Mouse (Mus musculus) neural tube, embryonic 11.5 days (tissue): ENCODE data around the gene Tes3-ps. TPM values are rescaled to one million over a fixed set of nuclear protein-coding genes. Genes with fewer than 3 reads are reported as not detected.

ENCODE experiments used
- ATAC-seq: fragments of 200-750 bp; cut with Nextera tagmentation; 2 replicates; pipeline ENCODE4 v1.8.0; 2017; ENCODE audit warnings: moderate number of reproducible peaks, mild to moderate bottlenecking, moderate TSS enrichment, moderate library complexity; ENCODE audit not compliant: insufficient read depth, low FRiP score, low TSS enrichment
- DNase-seq: peaks from one replicate; pipeline ENCODE4 v3.0.0-alpha.2; 2015; ENCODE audit warnings: low spot score
- H3K27ac ChIP-seq: fragments of 300-500 bp; sonication (generic); 2 replicates; pipeline ENCODE4 v1.5.1; 2014; ENCODE audit warnings: low read depth, mild to moderate bottlenecking, low read length
- H3K27me3 ChIP-seq: fragments of 300-500 bp; sonication (generic); 2 replicates; pipeline ENCODE4 v1.6.1; 2014; ENCODE audit warnings: mild to moderate bottlenecking, low read length, mixed read lengths; ENCODE audit not compliant: control insufficient read depth, insufficient read depth
- H3K36me3 ChIP-seq: fragments of 300-500 bp; sonication (generic); 2 replicates; pipeline ENCODE4 v1.6.1; 2014; ENCODE audit warnings: mild to moderate bottlenecking, low read length, moderate library complexity, mixed read lengths; ENCODE audit not compliant: control insufficient read depth, insufficient read depth
- H3K4me1 ChIP-seq: fragments of 300-500 bp; sonication (generic); 2 replicates; pipeline ENCODE4 v1.6.1; 2014; ENCODE audit warnings: low read length, mixed read lengths; ENCODE audit not compliant: control insufficient read depth, insufficient read depth
- H3K4me2 ChIP-seq: fragments of 300-500 bp; sonication (generic); 2 replicates; pipeline ENCODE4 v1.6.1; 2014; ENCODE audit warnings: low read depth, mild to moderate bottlenecking, moderate library complexity
- H3K4me3 ChIP-seq: fragments of 300-500 bp; sonication (generic); 2 replicates; pipeline ENCODE4 v1.5.1; 2014; ENCODE audit warnings: low read depth, low read length
- H3K9ac ChIP-seq: fragments of 300-500 bp; sonication (generic); 2 replicates; pipeline ENCODE4 v1.6.1; 2014; ENCODE audit warnings: mild to moderate bottlenecking, low read length
- H3K9me3 ChIP-seq: fragments of 300-500 bp; sonication (generic); 2 replicates; pipeline ENCODE4 v1.6.1; 2016; ENCODE audit warnings: low read length; ENCODE audit not compliant: control insufficient read depth
- WGBS: fragments of 180-500 bp; shearing (Covaris S2); extraction: QIAGEN DNeasy Blood & Tissue Kit; methylation state at CpG from one replicate; pipeline ENCODE4 v1.1.7; 2014; 5-methylcytosine and 5-hydroxymethylcytosine counted together
- polyA plus RNA-seq: library from polyadenylated mRNA; unstranded; fragments of >200 nt; fragmentation: Nextera tagmentation; extraction: Ambion mirVana; gene quantifications from 2 replicates; pipeline ENCODE4 v1.2.1, GENCODE M21; 2014

Gene Tes3-ps
- polyA plus RNA-seq, 1 experiment from 2014 or later, result 0.61 TPM

DNA sequence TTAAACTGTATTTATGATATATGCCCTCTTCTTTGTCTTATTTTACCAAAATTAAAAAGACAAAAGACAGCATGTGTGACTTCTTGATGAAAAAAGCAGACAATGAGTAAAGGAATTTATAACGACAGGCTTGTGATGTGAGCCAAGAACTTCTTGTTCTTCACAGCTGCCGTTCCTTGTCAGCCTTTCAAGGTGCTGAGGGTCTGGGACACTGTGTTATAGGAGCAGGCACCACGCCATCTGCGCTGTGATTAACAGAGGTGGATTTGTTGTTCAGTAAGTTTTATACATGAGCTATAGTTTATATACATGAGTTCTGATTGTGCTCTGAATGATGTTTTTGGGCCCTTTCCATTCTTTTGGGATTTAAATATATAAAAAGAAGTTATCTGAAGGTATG is 13.7 kb upstream of the Tes3-ps start:
- H3K27ac ChIP-seq, result no peak overlapping the region
- no peaks in the 10 kb centered on the region for H3K9me3 ChIP-seq
- H3K4me1 ChIP-seq, result no peaks in the 10 kb centered on the region
- WGBS, result 85% methylated on average over 4 of the region's 4 CpGs
- H3K9ac ChIP-seq, result no peak overlapping the region
- H3K4me2 ChIP-seq, result no peak overlapping the region
- no peaks in the 10 kb centered on the region for H3K27me3 ChIP-seq
- no peak overlapping the region for H3K4me3 ChIP-seq
- no peaks in the 10 kb centered on the region for H3K36me3 ChIP-seq
- no peak for DNase-seq
- ATAC-seq, result no peak

- H3K9me3 ChIP-seq, result no peaks in the 10 kb centered on the region
- H3K4me3 ChIP-seq, result no peak overlapping the region
- ATAC-seq (no peak), DNase-seq (no peak)
- H3K9ac ChIP-seq, result no peak overlapping the region
- no peak overlapping the region for H3K27ac ChIP-seq
- no peaks in the 10 kb centered on the region for H3K4me1 ChIP-seq
- 82% methylated on average over 2 of the region's 2 CpGs for WGBS
- H3K27me3 ChIP-seq, result no peaks in the 10 kb centered on the region
- no peak overlapping the region for H3K4me2 ChIP-seq
- H3K36me3 ChIP-seq, result no peaks in the 10 kb centered on the region
These were observed 13.1 kb upstream of the Tes3-ps start for GRCm38 (mm10) chr13:49480057-49480456.

DNA sequence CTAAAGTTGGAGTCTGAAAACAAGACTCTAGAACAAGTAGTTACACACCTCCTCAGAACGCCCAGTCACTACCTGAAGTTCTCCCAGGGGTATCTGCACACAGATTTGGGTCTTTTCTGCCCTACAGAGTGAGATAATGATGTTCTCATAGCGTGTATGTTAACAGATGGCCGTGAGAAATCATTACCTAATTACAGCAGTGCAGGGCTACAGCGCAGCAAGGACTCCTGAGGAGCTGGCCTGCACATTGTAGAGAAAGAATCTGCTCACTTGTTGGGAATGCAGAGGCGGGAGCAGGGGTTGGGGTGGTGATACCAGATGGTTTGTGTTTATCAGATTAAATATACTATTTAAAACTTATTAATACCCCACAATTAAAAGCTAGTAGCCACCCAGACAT is 12.6 kb upstream of the Tes3-ps start:
- no peak overlapping the region for H3K4me3 ChIP-seq
- H3K4me2 ChIP-seq, result no peak overlapping the region
- no peaks in the 10 kb centered on the region for H3K36me3 ChIP-seq
- H3K27ac ChIP-seq, result no peak overlapping the region
- H3K9me3 ChIP-seq, result no peaks in the 10 kb centered on the region
- WGBS, result 69% methylated on average over 5 of the region's 5 CpGs
- H3K9ac ChIP-seq, result no peak overlapping the region
- H3K4me1 ChIP-seq, result no peaks in the 10 kb centered on the region
- H3K27me3 ChIP-seq, result no peaks in the 10 kb centered on the region
- no peak for ATAC-seq
- DNase-seq, result no peak

- Histone ChIP-seq H3K27ac (no peak overlapping the region), H3K27me3 (no peaks in the 10 kb centered on the region), H3K4me3 (no peak overlapping the region), H3K4me2 (no peak overlapping the region), H3K9me3 (no peaks in the 10 kb centered on the region), H3K9ac (no peak overlapping the region), H3K36me3 (no peaks in the 10 kb centered on the region), H3K4me1 (no peaks in the 10 kb centered on the region)
- DNase-seq (no peak), ATAC-seq (no peak)
- 83% methylated on average over 5 of the region's 5 CpGs for WGBS
These were observed 7.7 kb upstream of the Tes3-ps start for GRCm38 (mm10) chr13:49485388-49485787.

- no peaks in the 10 kb centered on the region for H3K9me3 ChIP-seq
- DNase-seq, result no peak
- H3K4me2 ChIP-seq, result no peak within 1 kb of the TSS
- H3K9ac ChIP-seq, result no peak within 1 kb of the TSS
- 63% methylated on average over 4 of the region's 4 CpGs for WGBS
- no peak for ATAC-seq
- H3K4me1 ChIP-seq, result no peaks in the 10 kb centered on the region
- no peak within 1 kb of the TSS for H3K4me3 ChIP-seq
- H3K27me3 ChIP-seq, result no peaks in the 10 kb centered on the region
- H3K27ac ChIP-seq, result no peak within 1 kb of the TSS
- H3K36me3 ChIP-seq, result no peaks in the 10 kb centered on the region
These were observed 11.4 kb downstream of the Tes3-ps start, which contains the start of gene Ecm2 for GRCm38 (mm10) chr13:49504510-49504909. TSS of gene Ecm2 (plus strand) at chr13:49504810.

DNA sequence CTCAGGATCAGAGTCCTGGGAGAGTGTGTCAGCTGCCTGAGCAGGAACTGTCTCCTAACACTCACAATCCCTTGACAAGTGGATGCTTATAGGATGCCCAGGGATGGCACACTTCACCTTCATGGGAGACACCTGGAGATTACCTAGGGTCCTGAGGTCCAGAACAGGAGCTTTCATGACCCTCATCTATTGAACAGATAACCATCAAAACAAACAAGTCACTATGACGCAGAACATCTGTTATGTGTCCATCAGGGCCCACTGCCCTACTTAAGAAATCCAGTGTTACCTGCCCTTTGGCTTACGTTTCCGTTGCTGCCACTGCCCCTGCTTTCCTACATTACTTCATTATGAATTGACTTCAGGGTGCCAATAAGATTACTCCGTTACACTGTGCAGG is 12.7 kb downstream of the Tes3-ps start:
- no peak overlapping the region for H3K4me3 ChIP-seq
- 91% methylated on average over 4 of the region's 4 CpGs for WGBS
- no peak for ATAC-seq

DNA sequence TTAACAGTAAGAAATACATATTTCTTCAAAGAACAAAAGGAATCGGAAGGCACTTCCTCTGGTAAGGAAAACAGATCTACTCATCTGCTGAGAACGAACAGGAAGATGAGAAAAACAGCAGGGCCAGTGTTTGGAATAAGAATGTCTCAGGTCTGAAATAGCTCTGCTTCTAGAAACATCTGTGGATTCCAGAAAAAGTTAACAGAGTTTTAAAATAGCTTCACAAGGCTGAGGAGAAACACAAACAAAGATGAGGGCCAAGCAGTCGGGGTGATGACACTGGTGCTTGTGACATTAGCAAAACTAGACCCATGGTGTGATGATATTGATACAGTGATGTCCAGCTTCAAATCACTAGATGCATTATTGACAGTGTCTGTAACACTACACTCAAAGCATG is 14.1 kb downstream of the Tes3-ps start:
- no peaks in the 10 kb centered on the region for H3K9me3 ChIP-seq
- H3K4me3 ChIP-seq, result no peak overlapping the region
- H3K4me1 ChIP-seq, result no peaks in the 10 kb centered on the region
- no peak overlapping the region for H3K9ac ChIP-seq
- H3K36me3 ChIP-seq, result no peaks in the 10 kb centered on the region
- H3K4me2 ChIP-seq, result no peak overlapping the region
- no peaks in the 10 kb centered on the region for H3K27me3 ChIP-seq
- no peak overlapping the region for H3K27ac ChIP-seq
- ATAC-seq (no peak), DNase-seq (no peak)
- WGBS, result 61% methylated on average over 3 of the region's 3 CpGs

More for the DNA sequence above, 12.7 kb downstream of the Tes3-ps start:
- Histone ChIP-seq H3K27me3 (no peaks in the 10 kb centered on the region), H3K4me1 (no peaks in the 10 kb centered on the region), H3K9me3 (no peaks in the 10 kb centered on the region), H3K27ac (no peak overlapping the region), H3K9ac (no peak overlapping the region), H3K36me3 (no peaks in the 10 kb centered on the region), H3K4me2 (no peak overlapping the region)
- DNase-seq, result no peak

- no peaks in the 10 kb centered on the region for H3K9me3 ChIP-seq
- 36% methylated on average over 2 of the region's 2 CpGs for WGBS
- no peaks in the 10 kb centered on the region for H3K36me3 ChIP-seq
- DNase-seq (no peak), ATAC-seq (no peak)
- H3K4me2 ChIP-seq, result no peak overlapping the region
- H3K4me3 ChIP-seq, result no peak overlapping the region
- H3K27ac ChIP-seq, result no peak overlapping the region
- no peak overlapping the region for H3K9ac ChIP-seq
- H3K27me3 ChIP-seq, result no peaks in the 10 kb centered on the region
- H3K4me1 ChIP-seq, result no peaks in the 10 kb centered on the region
These were observed 25.6 kb downstream of the Tes3-ps start for GRCm38 (mm10) chr13:49518761-49519160.

GRCm38 (mm10) chr13:49526235-49526634 is 33.1 kb downstream of the Tes3-ps start:
- H3K9ac ChIP-seq, result no peak overlapping the region
- DNase-seq, result no peak
- H3K27ac ChIP-seq, result no peak overlapping the region
- no peak overlapping the region for H3K4me3 ChIP-seq
- H3K9me3 ChIP-seq, result no peaks in the 10 kb centered on the region
- H3K4me2 ChIP-seq, result no peak overlapping the region
- H3K4me1 ChIP-seq, result no peaks in the 10 kb centered on the region
- no peaks in the 10 kb centered on the region for H3K27me3 ChIP-seq
- no peak for ATAC-seq
- WGBS, result 91% methylated on average over 2 of the region's 2 CpGs
- H3K36me3 ChIP-seq, result no peaks in the 10 kb centered on the region
